Mouse (Mus musculus) embryonic fibroblast, embryonic 13.5 days (primary cell): ENCODE measurements around the gene Kbtbd4. TPM values are rescaled to one million over a fixed set of nuclear protein-coding genes. Genes with fewer than 3 reads are reported as not detected.
"Not testable (repeated sequence)": the region's sequence is repeated elsewhere in the genome, so short reads cannot be mapped to it uniquely, and the experiment has no call there.

Source experiments
- H3K27ac ChIP-seq: 2 replicates; pipeline ENCODE4 v1.5.1; 2012; ENCODE audit warnings: low read length, control low read depth, inconsistent platforms; ENCODE audit not compliant: insufficient read depth
- H3K4me1 ChIP-seq: 2 replicates; pipeline ENCODE4 v1.6.1; 2011; ENCODE audit warnings: low read length; ENCODE audit not compliant: control insufficient read depth, insufficient read depth
- H3K4me3 ChIP-seq: 2 replicates; pipeline ENCODE4 v1.5.1; 2011; ENCODE audit warnings: mild to moderate bottlenecking, control low read depth, low read length; ENCODE audit not compliant: insufficient read depth
- CTCF ChIP-seq: IDR thresholded peaks from 2 replicates; pipeline ENCODE4 v1.5.1; 2011; ENCODE audit warnings: mild to moderate bottlenecking, control low read depth, low read length, moderate library complexity, borderline replicate concordance; ENCODE audit not compliant: insufficient read depth
- POLR2A ChIP-seq: IDR thresholded peaks from 2 replicates; pipeline ENCODE4 v1.6.1; 2011; ENCODE audit warnings: low read depth, mild to moderate bottlenecking, control low read depth, low read length, moderate library complexity
- polyA plus RNA-seq: library from polyadenylated mRNA; stranded (reverse); fragments of >200 nt; gene quantifications from 2 replicates; pipeline ENCODE4 v1.2.4, GENCODE M21; 2011; ENCODE audit warnings: low read depth; ENCODE audit not compliant: missing spikeins, insufficient read length

Kbtbd4 gene
- polyA plus RNA-seq, 1 experiment = 21.9 TPM

DNA sequence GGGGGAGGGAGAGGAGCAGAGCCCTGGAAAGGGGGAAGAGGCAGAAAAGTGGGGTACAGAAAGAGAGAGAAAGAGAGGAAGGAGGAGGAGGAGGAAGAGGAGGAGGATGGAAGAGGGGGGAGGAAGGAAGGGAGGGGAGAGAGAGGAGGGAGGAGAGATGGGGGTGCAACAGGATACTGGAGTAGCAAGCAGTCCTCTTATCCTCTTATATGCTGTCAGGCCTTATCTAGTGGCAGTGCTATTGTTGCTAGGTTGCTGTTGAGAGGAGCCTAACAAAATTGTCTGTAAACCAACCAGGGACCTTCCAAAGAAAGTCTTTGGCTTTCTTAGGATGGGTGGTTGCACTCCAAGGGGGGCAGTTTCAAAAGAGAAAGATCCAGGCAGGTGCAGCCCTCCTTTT, 25.1 kb upstream of the Kbtbd4 start:
- H3K27ac ChIP-seq = no peak overlapping the region
- H3K4me3 ChIP-seq = no peak overlapping the region
- no peaks in the 10 kb centered on the region for H3K4me1 ChIP-seq
- no peak for TF ChIP-seq CTCF
- TF ChIP-seq POLR2A = no peak

DNA sequence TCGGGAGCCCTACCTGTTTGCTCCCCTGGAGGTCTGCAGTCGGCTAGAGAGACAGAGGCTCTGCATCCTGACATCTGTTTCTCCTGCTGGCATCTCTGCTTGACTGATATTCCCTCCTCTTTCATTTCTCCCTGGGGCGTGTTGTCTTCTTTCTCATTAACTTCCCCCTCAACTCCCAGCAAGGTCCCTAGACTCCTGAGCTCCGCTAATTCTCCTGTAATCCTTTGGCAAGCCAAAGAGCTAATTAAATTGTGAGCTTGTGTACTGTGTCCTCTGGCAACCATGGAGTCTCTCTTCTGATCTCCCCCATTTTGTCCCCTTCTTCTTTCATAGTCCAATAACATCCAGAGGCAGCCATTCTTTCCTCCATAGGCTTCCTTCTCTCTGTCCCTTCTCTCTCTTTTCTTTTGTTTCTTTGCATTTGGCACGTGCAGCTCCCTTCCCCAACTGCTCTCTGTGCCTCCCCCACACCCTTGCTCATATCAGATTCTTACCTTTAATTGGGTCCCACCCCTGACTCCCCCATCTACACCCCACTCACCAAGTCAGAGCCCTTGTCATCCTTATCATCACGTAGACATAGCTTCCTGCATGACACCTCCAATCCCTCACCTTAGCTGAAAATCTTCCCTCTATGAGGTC, 24.3 kb upstream of the Kbtbd4 start:
- Histone ChIP-seq H3K4me1 (no peaks in the 10 kb centered on the region), H3K27ac (no peak overlapping the region)
- TF ChIP-seq CTCF (no peak), POLR2A (no peak)

DNA sequence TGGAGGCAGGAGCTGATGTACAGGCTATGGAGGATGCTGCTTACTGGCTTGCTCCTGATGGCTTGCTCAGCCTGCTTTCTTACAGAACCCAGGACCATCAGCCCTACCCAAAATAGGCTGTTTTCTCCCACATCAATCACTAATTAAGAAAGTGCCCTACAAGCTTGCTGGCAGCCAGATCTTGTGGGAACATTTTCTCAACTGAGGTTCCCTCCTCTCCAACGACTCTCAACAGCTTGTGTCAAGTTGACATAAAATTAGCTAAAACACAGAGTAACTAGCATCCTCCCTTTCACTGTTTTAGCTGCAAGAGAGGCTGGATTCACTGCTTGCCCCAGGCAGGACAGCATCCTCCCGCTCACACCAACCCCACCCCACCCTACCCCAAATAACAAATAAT, 22.7 kb upstream of the Kbtbd4 start:
- Histone ChIP-seq H3K4me3 (no peak overlapping the region), H3K27ac (no peak overlapping the region), H3K4me1 (no peaks in the 10 kb centered on the region)
- TF ChIP-seq POLR2A = no peak
- no peak for TF ChIP-seq CTCF

More for the DNA sequence above, 24.3 kb upstream of the Kbtbd4 start:
- no peak overlapping the region for H3K4me3 ChIP-seq

DNA sequence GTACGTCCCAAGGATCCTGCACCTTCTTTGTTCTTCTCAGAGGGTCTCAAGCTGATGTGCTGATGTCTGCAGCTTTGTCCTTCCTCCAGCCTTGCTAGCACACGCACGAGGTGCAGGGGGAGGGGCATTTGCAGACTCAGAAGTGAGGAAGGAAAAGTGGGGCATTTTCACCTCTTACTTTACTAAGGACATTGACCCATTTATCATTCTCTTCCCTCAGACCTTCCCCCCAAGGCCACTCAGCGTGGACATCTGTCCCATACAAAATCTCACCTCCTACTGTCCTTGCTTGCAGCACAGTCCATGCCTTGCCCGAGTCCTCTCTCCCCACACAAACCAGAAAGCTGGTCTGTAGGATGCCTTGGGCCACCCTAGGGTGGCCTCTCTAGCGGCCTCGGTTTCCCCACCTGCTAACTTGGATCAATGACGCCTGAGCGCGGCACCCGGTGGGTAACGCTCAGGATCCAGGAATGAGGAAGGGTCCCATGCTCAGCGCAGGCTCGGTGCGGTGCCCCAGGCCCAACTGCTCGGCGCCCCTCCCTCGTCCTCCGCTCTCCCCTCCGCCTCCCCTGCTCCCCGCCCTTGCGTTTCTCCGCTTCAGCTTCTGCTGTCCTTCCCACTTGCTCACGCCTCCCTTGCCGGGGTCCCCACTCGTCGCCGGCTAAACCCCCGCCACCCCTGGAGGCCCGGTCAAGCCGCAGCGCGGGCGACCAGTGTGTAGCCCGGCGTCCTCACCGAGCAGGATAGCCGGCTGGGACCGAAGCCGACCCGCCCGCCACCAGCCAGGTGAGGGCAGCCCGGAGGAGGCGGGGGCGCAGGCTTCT, 19.1 kb upstream of the Kbtbd4 start, which contains the start of gene C1qtnf4:
C1qtnf4 (plus strand) TSS at position 643 of the 824 bp plus-strand sequence.
- TF ChIP-seq CTCF = no peak
- Histone ChIP-seq H3K4me3 (no peak within 1 kb of the TSS; the same call in 1 of the 2 replicates), H3K27ac (no peak within 1 kb of the TSS), H3K4me1 (no peaks in the 10 kb centered on the region)

DNA sequence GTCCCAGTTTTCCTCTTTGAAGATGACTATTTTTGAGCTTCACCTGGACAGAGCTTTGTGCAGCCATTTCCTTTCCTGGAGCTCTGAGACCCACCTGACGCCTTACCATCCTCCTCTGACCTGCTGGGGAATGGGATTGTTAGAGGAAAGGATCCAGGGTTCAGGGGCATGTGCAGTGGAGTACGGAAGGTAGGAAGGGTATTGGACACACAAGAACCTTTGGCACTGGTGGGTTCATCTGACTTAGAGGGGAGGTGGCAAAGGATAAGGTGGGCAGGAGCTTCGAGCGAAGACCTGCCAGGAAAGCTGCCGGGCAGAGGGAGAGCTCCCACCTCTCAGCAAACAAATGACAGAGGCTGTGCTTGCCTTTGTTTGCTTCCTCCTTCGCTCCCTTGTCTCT, 18.1 kb upstream of the Kbtbd4 start:
- Histone ChIP-seq H3K4me3 (no peak overlapping the region), H3K4me1 (no peaks in the 10 kb centered on the region), H3K27ac (no peak overlapping the region)
- TF ChIP-seq CTCF (no peak), POLR2A (no peak)

DNA sequence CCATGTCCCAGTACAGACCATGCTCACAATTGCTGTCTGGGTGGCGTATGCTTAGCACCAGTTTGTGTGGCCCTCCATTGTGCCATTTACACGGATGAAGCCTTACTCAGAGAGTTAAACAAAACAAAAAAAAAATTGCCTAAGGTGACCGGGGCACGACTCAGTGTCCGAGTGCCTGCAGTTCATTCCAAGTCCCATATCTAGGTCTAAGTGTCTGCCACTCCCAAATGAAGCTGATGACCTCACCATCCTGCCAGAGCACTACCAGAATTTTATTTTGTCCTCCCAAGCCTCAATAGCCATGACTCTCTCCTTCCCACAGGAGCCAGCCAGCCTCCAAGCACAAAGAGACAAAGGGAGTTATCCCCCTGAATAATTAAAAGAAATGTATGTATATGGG, 16.9 kb upstream of the Kbtbd4 start:
- no peak overlapping the region for H3K4me3 ChIP-seq
- H3K27ac ChIP-seq = no peak overlapping the region

DNA sequence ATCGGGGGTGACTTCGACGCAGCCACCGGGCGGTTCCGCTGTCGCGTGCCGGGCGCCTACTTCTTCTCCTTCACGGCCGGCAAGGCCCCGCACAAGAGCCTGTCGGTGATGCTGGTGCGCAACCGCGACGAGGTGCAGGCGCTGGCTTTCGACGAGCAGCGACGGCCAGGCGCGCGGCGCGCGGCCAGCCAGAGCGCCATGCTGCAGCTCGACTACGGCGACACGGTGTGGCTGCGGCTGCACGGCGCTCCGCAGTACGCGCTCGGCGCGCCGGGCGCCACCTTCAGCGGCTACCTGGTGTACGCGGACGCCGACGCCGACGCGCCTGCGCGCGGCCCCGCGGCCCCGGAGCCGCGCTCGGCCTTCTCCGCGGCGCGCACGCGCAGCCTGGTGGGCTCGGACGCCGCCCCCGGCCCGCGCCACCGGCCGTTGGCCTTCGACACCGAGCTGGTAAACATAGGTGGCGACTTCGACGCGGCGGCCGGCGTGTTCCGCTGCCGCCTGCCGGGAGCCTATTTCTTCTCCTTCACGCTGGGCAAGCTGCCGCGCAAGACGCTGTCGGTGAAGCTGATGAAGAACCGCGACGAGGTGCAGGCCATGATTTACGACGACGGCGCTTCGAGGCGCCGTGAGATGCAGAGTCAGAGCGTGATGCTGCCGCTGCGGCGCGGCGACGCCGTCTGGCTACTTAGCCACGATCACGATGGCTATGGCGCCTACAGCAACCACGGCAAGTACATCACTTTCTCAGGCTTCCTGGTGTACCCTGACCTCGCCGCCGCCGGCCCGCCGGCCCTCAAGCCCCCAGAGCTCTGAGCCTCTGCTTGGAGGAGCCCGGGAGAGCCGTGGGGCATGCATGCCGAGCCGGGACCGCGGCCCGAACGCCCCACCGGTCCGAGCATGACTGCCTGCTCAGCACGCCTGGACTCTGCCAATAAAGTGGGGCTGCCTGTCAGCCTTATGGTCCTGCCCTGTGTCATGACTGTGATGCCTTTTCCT, 14.7 kb upstream of the Kbtbd4 start:
- H3K4me1 ChIP-seq = no peaks in the 10 kb centered on the region
- peak overlapping the region; percentile 33 for H3K4me3 ChIP-seq
- TF ChIP-seq POLR2A (no peak), CTCF (no peak)
- H3K27ac ChIP-seq = no peak overlapping the region

More for the DNA sequence above, 16.9 kb upstream of the Kbtbd4 start:
- no peaks in the 10 kb centered on the region for H3K4me1 ChIP-seq
- TF ChIP-seq CTCF (no peak), POLR2A (no peak)

DNA sequence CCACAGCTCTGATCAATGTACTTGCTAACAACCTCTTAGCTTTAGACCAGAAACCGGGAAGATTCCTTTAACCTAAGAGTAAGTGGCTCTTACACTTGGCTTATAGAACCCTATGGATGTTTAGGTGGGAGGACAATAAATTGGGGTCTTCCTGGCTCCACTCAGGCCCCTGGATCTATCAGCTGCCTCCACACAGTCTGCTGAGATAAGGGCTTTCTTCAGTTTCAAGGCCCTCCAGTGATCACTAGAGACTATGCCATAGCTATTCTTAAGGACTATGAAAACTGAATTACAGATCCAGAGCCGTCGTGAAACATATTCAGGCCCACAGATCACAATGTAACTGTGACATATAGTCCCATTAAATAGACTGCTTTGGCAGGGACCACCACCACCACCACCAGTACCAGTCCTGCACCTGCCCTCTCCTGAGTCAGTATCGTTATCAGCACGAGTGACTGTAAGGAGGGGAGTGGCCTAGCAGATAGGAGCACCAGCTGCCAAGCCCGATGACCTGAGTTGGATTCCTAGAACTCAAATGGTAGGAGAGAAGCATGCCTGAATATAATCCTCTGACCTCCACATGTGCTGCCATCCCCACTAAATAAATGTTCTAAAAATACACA, 10.8 kb upstream of the Kbtbd4 start:
- Histone ChIP-seq H3K4me3 (no peak overlapping the region), H3K4me1 (peaks cover 2% of the 10 kb centered on the region; the same call in 1 of the 2 replicates), H3K27ac (no peak overlapping the region)
- TF ChIP-seq POLR2A (no peak), CTCF (no peak)

DNA sequence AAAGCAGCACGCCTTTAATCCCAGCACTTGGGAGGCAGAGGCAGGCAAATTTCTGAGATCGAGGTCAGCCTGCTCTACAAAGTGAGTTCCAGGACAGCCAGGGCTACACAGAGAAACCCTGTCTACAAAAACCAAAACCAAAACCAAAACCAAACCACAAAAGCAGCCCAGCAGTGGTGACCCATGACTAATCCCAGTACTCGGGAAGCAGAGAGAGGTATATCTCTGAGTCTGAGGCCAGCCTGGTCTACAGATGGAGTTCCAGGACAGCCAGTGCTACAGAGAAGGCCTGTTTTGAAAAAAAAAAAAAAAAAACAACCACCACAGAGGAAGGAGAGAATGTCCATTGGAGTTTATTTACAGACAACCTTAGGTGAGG, 10.3 kb upstream of the Kbtbd4 start:
- H3K4me1 ChIP-seq, H3K27ac ChIP-seq, H3K4me3 ChIP-seq: not testable (repeated sequence)

DNA sequence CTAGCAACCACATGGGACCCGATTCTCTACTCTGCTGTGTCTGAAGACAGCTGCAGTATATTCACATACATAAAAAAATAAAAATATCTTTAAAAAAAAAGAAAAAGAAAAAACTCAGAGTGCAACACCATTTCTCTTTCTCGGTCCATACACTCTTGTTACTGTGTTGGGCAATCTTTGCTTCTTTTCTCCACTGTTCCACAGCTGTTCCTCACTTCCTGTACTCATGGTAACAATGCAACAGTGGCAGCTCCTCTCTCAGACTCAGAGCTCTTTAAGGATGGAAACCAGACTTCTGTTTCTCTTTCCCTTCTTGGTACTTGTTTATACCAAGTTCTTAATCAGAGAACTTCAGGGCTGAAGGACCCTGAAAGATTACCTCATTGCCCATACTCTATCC, 1.1 kb upstream of the Kbtbd4 start:
- Histone ChIP-seq H3K4me3 (peak overlapping the region; percentile 93), H3K27ac (no peak overlapping the region), H3K4me1 (peaks cover 3% of the 10 kb centered on the region; the same call in 1 of the 2 replicates)
- TF ChIP-seq CTCF = no peak
- TF ChIP-seq POLR2A = no peak
